Mouse (Mus musculus) limb, embryonic 14.5 days (tissue): ENCODE data around the gene Sln. TPM values are rescaled to one million over a fixed set of nuclear protein-coding genes. Genes with fewer than 3 reads are reported as not detected.
A peak's percentile ranks its signal among the peaks of the same experiment; 100 is the strongest.

Source experiments
- ATAC-seq: fragments of 200-750 bp; cut with Nextera tagmentation; 2 replicates; pipeline ENCODE4 v1.8.0; 2017; ENCODE audit warnings: low read depth, moderate number of reproducible peaks, moderate TSS enrichment; ENCODE audit not compliant: low FRiP score
- DNase-seq: peaks from one replicate; pipeline ENCODE4 v3.0.0-alpha.2; 2015; ENCODE audit warnings: low spot score
- H3K27ac ChIP-seq: fragments of 300-500 bp; sonication (generic); replicated peaks from 2 replicates; pipeline ENCODE4 v1.5.1; 2014; ENCODE audit warnings: low read depth, mild to moderate bottlenecking, low read length, moderate library complexity, mixed read lengths
- H3K27me3 ChIP-seq: fragments of 300-500 bp; sonication (generic); 2 replicates; pipeline ENCODE4 v1.6.1; 2014; ENCODE audit warnings: low read length, mixed read lengths; ENCODE audit not compliant: control insufficient read depth, insufficient read depth
- H3K36me3 ChIP-seq: fragments of 300-500 bp; sonication (generic); 2 replicates; pipeline ENCODE4 v1.6.1; 2014; ENCODE audit warnings: mild to moderate bottlenecking, low read length, moderate library complexity, mixed read lengths; ENCODE audit not compliant: control insufficient read depth, insufficient read depth
- H3K4me1 ChIP-seq: fragments of 300-500 bp; sonication (generic); 2 replicates; pipeline ENCODE4 v1.6.1; 2014; ENCODE audit warnings: antibody characterized with exemption, low read length, mixed read lengths; ENCODE audit not compliant: control insufficient read depth, insufficient read depth
- H3K4me2 ChIP-seq: fragments of 300-500 bp; sonication (generic); replicated peaks from 2 replicates; pipeline ENCODE4 v1.6.1; 2014; ENCODE audit warnings: low read depth, mild to moderate bottlenecking, low read length, moderate library complexity; ENCODE audit not compliant: severe bottlenecking
- H3K4me3 ChIP-seq: fragments of 300-500 bp; sonication (generic); replicated peaks from 2 replicates; pipeline ENCODE4 v1.5.1; 2014; ENCODE audit warnings: low read length
- H3K9ac ChIP-seq: fragments of 300-500 bp; sonication (generic); 2 replicates; pipeline ENCODE4 v1.6.1; 2014; ENCODE audit warnings: mild to moderate bottlenecking, low read depth, low read length, moderate library complexity; ENCODE audit not compliant: severe bottlenecking
- H3K9me3 ChIP-seq: fragments of 300-500 bp; sonication (generic); 2 replicates; pipeline ENCODE4 v1.6.1; 2016; ENCODE audit warnings: low read length; ENCODE audit not compliant: control insufficient read depth
- POLR2A ChIP-seq: fragments of 200-500 bp; IDR thresholded peaks from 2 replicates; pipeline ENCODE4 v1.8.0; 2012; ENCODE audit warnings: inconsistent platforms, mild to moderate bottlenecking, moderate library complexity, borderline replicate concordance; ENCODE audit not compliant: insufficient read depth, insufficient read length; ENCODE audit errors: extremely low read depth
- WGBS: fragments of 180-500 bp; shearing (Covaris S2); extraction: QIAGEN DNeasy Blood & Tissue Kit; methylation state at CpG from one replicate; pipeline ENCODE4 v1.1.7; 2014; 5-methylcytosine and 5-hydroxymethylcytosine counted together
- polyA plus RNA-seq, 2 experiments: library from polyadenylated mRNA; depleted of rRNA in 1 of 2; stranded (reverse) in 1 of 2; unstranded in 1 of 2; fragments of >200 nt; fragmentation: Nextera tagmentation in 1 of 2; extraction: Ambion mirVana in 1 of 2; gene quantifications; 2 replicates each; pipeline versions ENCODE4 v1.2.1 to v1.2.3; 2012 to 2014

Gene Sln
- polyA plus RNA-seq, 2 experiments, result 33.4 to 100 TPM

- no peak overlapping the region for H3K4me3 ChIP-seq
- ATAC-seq, result no peak
- H3K9me3 ChIP-seq, result no peaks in the 10 kb centered on the region
- H3K9ac ChIP-seq, result no peak overlapping the region
- WGBS, result 16% methylated on average over 2 of the region's 2 CpGs
- no peaks in the 10 kb centered on the region for H3K36me3 ChIP-seq
- no peaks in the 10 kb centered on the region for H3K27me3 ChIP-seq
- H3K4me2 ChIP-seq, result no peak overlapping the region
- no peak for TF ChIP-seq POLR2A
- no peaks in the 10 kb centered on the region for H3K4me1 ChIP-seq
- no peak overlapping the region for H3K27ac ChIP-seq
- no peak for DNase-seq
These were observed 27.5 kb downstream of the Sln start for GRCm38 (mm10) chr9:53877423-53877822.

GRCm38 (mm10) chr9:53883588-53884280 lies 33.8 kb downstream of the Sln start:
- Histone ChIP-seq H3K4me3 (no peak overlapping the region), H3K4me2 (no peak overlapping the region), H3K4me1 (no peaks in the 10 kb centered on the region), H3K27ac (no peak overlapping the region), H3K9me3 (no peaks in the 10 kb centered on the region), H3K27me3 (no peaks in the 10 kb centered on the region), H3K36me3 (no peaks in the 10 kb centered on the region), H3K9ac (no peak overlapping the region)
- WGBS, result 91% methylated on average over 23 of the region's 23 CpGs
- ATAC-seq (no peak), DNase-seq (no peak)
- TF ChIP-seq POLR2A, result no peak

- DNase-seq (peak; percentile 45), ATAC-seq (no peak)
- Histone ChIP-seq H3K36me3 (no peaks in the 10 kb centered on the region), H3K27me3 (no peaks in the 10 kb centered on the region), H3K27ac (no peak overlapping the region), H3K4me3 (no peak overlapping the region), H3K9me3 (no peaks in the 10 kb centered on the region), H3K9ac (no peak overlapping the region), H3K4me2 (no peak overlapping the region), H3K4me1 (no peaks in the 10 kb centered on the region)
- TF ChIP-seq POLR2A, result no peak
- 12% methylated on average over 1 of the region's 1 CpGs for WGBS
These were observed 40.1 kb downstream of the Sln start for GRCm38 (mm10) chr9:53890075-53890474.

GRCm38 (mm10) chr9:53895827-53896226 lies 45.9 kb downstream of the Sln start:
- Histone ChIP-seq H3K9ac (no peak overlapping the region), H3K36me3 (no peaks in the 10 kb centered on the region), H3K4me2 (no peak overlapping the region), H3K4me3 (no peak overlapping the region), H3K9me3 (no peaks in the 10 kb centered on the region), H3K4me1 (no peaks in the 10 kb centered on the region), H3K27ac (no peak overlapping the region), H3K27me3 (no peaks in the 10 kb centered on the region)
- TF ChIP-seq POLR2A, result no peak
- 78% methylated on average over 7 of the region's 7 CpGs for WGBS
- ATAC-seq, result no peak
- DNase-seq, result no peak

- H3K27ac ChIP-seq, result no peak overlapping the region
- no peak for TF ChIP-seq POLR2A
- H3K9me3 ChIP-seq, result no peaks in the 10 kb centered on the region
- no peak overlapping the region for H3K9ac ChIP-seq
- WGBS, result 84% methylated on average over 6 of the region's 6 CpGs
- ATAC-seq, result no peak
- no peaks in the 10 kb centered on the region for H3K27me3 ChIP-seq
- H3K4me2 ChIP-seq, result no peak overlapping the region
- no peak overlapping the region for H3K4me3 ChIP-seq
- H3K36me3 ChIP-seq, result no peaks in the 10 kb centered on the region
- no peak for DNase-seq
- H3K4me1 ChIP-seq, result no peaks in the 10 kb centered on the region
These were observed 49.9 kb downstream of the Sln start for GRCm38 (mm10) chr9:53899836-53900235.
